In the genomic region with DNA sequence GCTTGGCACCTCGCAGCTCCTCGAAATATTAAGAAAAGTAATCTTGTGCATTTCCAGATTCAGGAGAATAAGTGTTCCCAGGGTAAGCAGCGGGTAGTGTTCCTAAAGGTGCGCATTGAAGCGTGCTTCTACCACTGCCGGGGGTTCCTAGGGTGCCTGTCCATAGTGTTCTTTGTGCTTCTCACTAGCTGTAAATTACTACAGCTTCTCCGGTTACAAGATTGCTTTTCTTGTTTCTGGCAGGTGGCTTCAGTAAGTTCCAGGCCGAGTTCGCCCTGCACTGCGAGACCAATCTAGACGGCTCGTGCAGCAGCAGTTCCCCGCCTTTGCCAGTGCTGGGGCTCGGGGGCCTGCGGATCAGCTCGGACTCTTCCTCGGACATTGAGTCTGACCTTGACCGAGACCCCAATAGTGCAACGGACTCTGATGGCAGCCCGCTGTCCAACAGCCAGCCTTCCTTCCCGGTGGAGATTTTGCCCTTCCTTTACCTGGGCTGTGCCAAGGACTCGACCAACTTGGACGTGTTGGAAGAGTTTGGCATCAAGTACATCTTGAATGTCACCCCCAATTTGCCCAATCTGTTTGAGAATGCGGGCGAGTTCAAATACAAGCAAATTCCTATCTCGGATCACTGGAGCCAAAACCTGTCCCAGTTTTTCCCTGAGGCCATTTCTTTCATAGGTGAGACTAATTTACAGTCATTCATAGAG, we compare ENCODE assay signal across 8 mouse cellular contexts. TPM values are rescaled to one million over a fixed set of nuclear protein-coding genes. Genes with fewer than 3 reads are reported as not detected.
A peak's percentile ranks its signal among the peaks of the same experiment; 100 is the strongest.
DNase-seq lines count a peak whose midpoint lies in the region; ATAC-seq and TF ChIP-seq lines count a peak whose summit lies in the region.

No protein-coding gene starts in this region.

- no peak for DNase-seq in layer of hippocampus, adult 2 months (ENCODE audit: low spot score in 2 of 2)
- no peak for DNase-seq in layer of hippocampus, postnatal 36 days
- peak; percentile 29 for DNase-seq in MN1 (ENCODE audit: low spot score)
- peak; percentile 43 for DNase-seq in hindbrain, postnatal 0 days (ENCODE audit: low spot score)
- DNase-seq in right cerebral cortex, postnatal 4 days: peak; percentile 32

- H3K4me2 ChIP-seq in embryonic facial prominence, embryonic 15.5 days (replicated peaks): peak overlapping the region; percentile 89
- H3K4me2 ChIP-seq in hindbrain, postnatal 0 days (ENCODE audit: low read depth, low read length): peak overlapping the region; percentile 94
- H3K4me2 ChIP-seq in liver, embryonic 16.5 days (ENCODE audit: low read depth, low read length): peak overlapping the region; percentile 66

- no peaks in the 10 kb centered on the region for H3K36me3 ChIP-seq in embryonic facial prominence, embryonic 15.5 days
- no peaks in the 10 kb centered on the region for H3K36me3 ChIP-seq in hindbrain, postnatal 0 days (ENCODE audit: insufficient read depth, low read length)
- H3K36me3 ChIP-seq in liver, embryonic 16.5 days (ENCODE audit: control insufficient read depth, insufficient read depth): peaks cover 4% of the 10 kb centered on the region; the same call in 1 of the 2 replicates

- no peak for TF ChIP-seq CTCF in layer of hippocampus, adult 2 months (conservative IDR thresholded peaks at IDR 0.05)
- TF ChIP-seq CTCF in hindbrain, postnatal 0 days (IDR thresholded peaks at IDR 0.05; ENCODE audit: low read depth): no peak

- H3K27me3 ChIP-seq in embryonic facial prominence, embryonic 15.5 days: no peaks in the 10 kb centered on the region
- no peaks in the 10 kb centered on the region for H3K27me3 ChIP-seq in hindbrain, postnatal 0 days (ENCODE audit: insufficient read depth, low read length)
- H3K27me3 ChIP-seq in liver, embryonic 16.5 days (ENCODE audit: control insufficient read depth, insufficient read depth, low read depth, low read length): peaks cover 39% of the 10 kb centered on the region

- 3% methylated on average over 26 of the region's 26 CpGs for WGBS in embryonic facial prominence, embryonic 15.5 days
- 1% methylated on average over 26 of the region's 26 CpGs for WGBS in hindbrain, postnatal 0 days
- 2% methylated on average over 26 of the region's 26 CpGs for WGBS in liver, embryonic 16.5 days (ENCODE audit: insufficient replicate concordance)

- peak overlapping the region; percentile 81 for H3K9ac ChIP-seq in embryonic facial prominence, embryonic 15.5 days
- peak overlapping the region; percentile 84 for H3K9ac ChIP-seq in hindbrain, postnatal 0 days (replicated peaks; ENCODE audit: low read length)
- peak overlapping the region; percentile 69 for H3K9ac ChIP-seq in liver, embryonic 16.5 days (ENCODE audit: low read depth, low read length)

- H3K27ac ChIP-seq in layer of hippocampus, adult 2 months: peak overlapping the region; percentile 94
- H3K27ac ChIP-seq in embryonic facial prominence, embryonic 15.5 days (replicated peaks): peak overlapping the region; percentile 98
- H3K27ac ChIP-seq in hindbrain, postnatal 0 days: peak overlapping the region; percentile 95
- H3K27ac ChIP-seq in liver, embryonic 16.5 days (ENCODE audit: low read length): peak overlapping the region; percentile 75

- H3K4me3 ChIP-seq in layer of hippocampus, adult 2 months: peak overlapping the region; percentile 92
- peak overlapping the region; percentile 70 for H3K4me3 ChIP-seq in embryonic facial prominence, embryonic 15.5 days (replicated peaks)
- peak overlapping the region; percentile 78 for H3K4me3 ChIP-seq in hindbrain, postnatal 0 days (ENCODE audit: low read length)
- peak overlapping the region; percentile 66 for H3K4me3 ChIP-seq in liver, embryonic 16.5 days (ENCODE audit: low read depth, low read length)

- H3K9me3 ChIP-seq in embryonic facial prominence, embryonic 15.5 days (replicated peaks): no peaks in the 10 kb centered on the region
- H3K9me3 ChIP-seq in hindbrain, postnatal 0 days (ENCODE audit: low read length): no peaks in the 10 kb centered on the region
- no peaks in the 10 kb centered on the region for H3K9me3 ChIP-seq in liver, embryonic 16.5 days (replicated peaks; ENCODE audit: control insufficient read depth, low read length)

- peaks cover 45% of the 10 kb centered on the region for H3K4me1 ChIP-seq in embryonic facial prominence, embryonic 15.5 days
- H3K4me1 ChIP-seq in hindbrain, postnatal 0 days (ENCODE audit: insufficient read depth, low read length): peaks cover 10% of the 10 kb centered on the region
- peaks cover 7% of the 10 kb centered on the region for H3K4me1 ChIP-seq in liver, embryonic 16.5 days (ENCODE audit: control insufficient read depth, low read depth, low read length)

- ATAC-seq in embryonic facial prominence, embryonic 15.5 days (ENCODE audit: insufficient number of reproducible peaks, low FRiP score, low TSS enrichment, low read depth): no peak
- no peak for ATAC-seq in hindbrain, postnatal 0 days
- ATAC-seq in liver, embryonic 16.5 days (ENCODE audit: low read depth): no peak
- ATAC-seq in inflammation-experienced regulatory T-cells, adult 6 months: no peak

RNA-seq across cellular contexts. Expression of gene Dusp6, which starts 1.4 kb away (rescaled TPM):
- 10 to 100 TPM; 64.9 to 66.7 TPM for total RNA-seq in layer of hippocampus, adult 2 months (2021)
- 10 to 100 TPM; 83.1 to 84.7 TPM for total RNA-seq in layer of hippocampus, postnatal 36 days (2021)
- 65.2 and 68.1 TPM in 2 replicates for polyA plus RNA-seq in embryonic facial prominence, embryonic 15.5 days (2015; fragmentation: Nextera tagmentation; extraction: Ambion mirVana)
- 65.3 and 74.0 TPM in 2 replicates for total RNA-seq in hindbrain, postnatal 0 days (2014; rRNA removed)
- 32.5 and 35.2 TPM in 2 replicates for polyA plus RNA-seq in hindbrain, postnatal 0 days (2015; fragmentation: Nextera tagmentation; extraction: Ambion mirVana)
- 25.1 and 29.0 TPM in 2 replicates for polyA plus RNA-seq in liver, embryonic 16.5 days (2015; fragmentation: Nextera tagmentation; extraction: Ambion mirVana)
- polyA plus RNA-seq in inflammation-experienced regulatory T-cells, adult 6 months (2017; shearing (Covaris generic)): 10 to 100 TPM; 32.8 to 52.8 (median 41.2) TPM

Comparison
In these comparisons a context has a peak if more than half of its experiments do, and no peak if none do; other contexts are left out.
1. DNase-seq: peak in MN1 (single experiment), hindbrain, postnatal 0 days (single experiment) and right cerebral cortex, postnatal 4 days (single experiment); none in layer of hippocampus, adult 2 months (0 of 2) and layer of hippocampus, postnatal 36 days (0 of 2).
2. Peak in every context shown above with its lines, with median percentiles within 50 percentile points of each other: H3K27ac ChIP-seq, H3K4me3 ChIP-seq, H3K4me2 ChIP-seq and H3K9ac ChIP-seq.